Mouse (Mus musculus): ENCODE results near the gene Tspan33. TPM values are rescaled to one million over a fixed set of nuclear protein-coding genes. Genes with fewer than 3 reads are reported as not detected.
"Not testable (repeated sequence)": the region's sequence is repeated elsewhere in the genome, so short reads cannot be mapped to it uniquely, and the experiment has no call there.

Gene Tspan33
- 10 to 100 TPM; 10.6 to 16.4 TPM for total RNA-seq (2021)
- long read RNA-seq, experiment 1, transcript Tspan33-201 (8 exons, 1,994 nt), result major isoform, 13 of 24 reads
- long read RNA-seq, experiment 1, partial matches to known transcripts, result 0 of 24 reads
- long read RNA-seq, experiment 1, other reads (novel, unspliced or antisense), result 7 of 24 reads
- long read RNA-seq, experiment 2, transcript Tspan33-201 (8 exons, 1,994 nt), result major isoform, 22 of 46 reads
- long read RNA-seq, experiment 2, transcript Tspan33-202 (8 exons, 1,977 nt), result minor isoform, 7 of 46 reads
- long read RNA-seq, experiment 2, partial matches to known transcripts, result 5 of 46 reads
- long read RNA-seq, experiment 2, other reads (novel, unspliced or antisense), result 12 of 46 reads

GRCm38 (mm10) chr6:29693953-29694352 lies at the start of gene Tspan33:
Gene Tspan33, plus strand, starts transcription at chr6:29694222.
- DNase-seq (ENCODE audit: low spot score in 2 of 2), result peak; percentile 88

- peak; percentile 60 to 76 for DNase-seq (ENCODE audit: low spot score in 2 of 2)
Observed at GRCm38 (mm10) chr6:29649494-29650169, 44.4 kb upstream of the Tspan33 start.

GRCm38 (mm10) chr6:29650170-29650549 lies 43.9 kb upstream of the Tspan33 start:
- no peak for DNase-seq (ENCODE audit: low spot score in 2 of 2)

GRCm38 (mm10) chr6:29653271-29653670 lies 40.8 kb upstream of the Tspan33 start:
- no peak for DNase-seq (ENCODE audit: low spot score in 2 of 2)

- DNase-seq (ENCODE audit: low spot score in 2 of 2), result no peak
Observed at GRCm38 (mm10) chr6:29658626-29659475, 35.2 kb upstream of the Tspan33 start.

- DNase-seq (ENCODE audit: low spot score in 2 of 2), result no peak
Observed at GRCm38 (mm10) chr6:29659964-29660363, 34.1 kb upstream of the Tspan33 start.

GRCm38 (mm10) chr6:29660662-29661307 lies 33.2 kb upstream of the Tspan33 start:
- DNase-seq (ENCODE audit: low spot score in 2 of 2), result no peak

- no peak for DNase-seq (ENCODE audit: low spot score in 2 of 2)
Observed at GRCm38 (mm10) chr6:29667266-29667665, 26.8 kb upstream of the Tspan33 start.

GRCm38 (mm10) chr6:29671741-29672140 lies 22.3 kb upstream of the Tspan33 start:
- DNase-seq (ENCODE audit: low spot score in 2 of 2), result no peak

- DNase-seq (ENCODE audit: low spot score in 2 of 2), result no peak
Observed at GRCm38 (mm10) chr6:29672563-29673411, 21.2 kb upstream of the Tspan33 start.

GRCm38 (mm10) chr6:29673739-29674138 lies 20.3 kb upstream of the Tspan33 start:
- no peak for DNase-seq (ENCODE audit: low spot score in 2 of 2)

- not testable (repeated sequence) for DNase-seq (ENCODE audit: low spot score in 2 of 2)
Observed at GRCm38 (mm10) chr6:29679947-29680550, 14.0 kb upstream of the Tspan33 start.

GRCm38 (mm10) chr6:29681853-29682252 lies 12.2 kb upstream of the Tspan33 start:
- DNase-seq (ENCODE audit: low spot score in 2 of 2), result no peak

GRCm38 (mm10) chr6:29684686-29685085 lies 9.3 kb upstream of the Tspan33 start:
- DNase-seq (ENCODE audit: low spot score in 2 of 2), result no peak

GRCm38 (mm10) chr6:29685952-29686351 lies 8.1 kb upstream of the Tspan33 start:
- no peak for DNase-seq (ENCODE audit: low spot score in 2 of 2)

GRCm38 (mm10) chr6:29689458-29689857 lies 4.6 kb upstream of the Tspan33 start:
- DNase-seq (ENCODE audit: low spot score in 2 of 2), result no peak

- no peak for DNase-seq (ENCODE audit: low spot score in 2 of 2)
Observed at GRCm38 (mm10) chr6:29694375-29695289, 610 bp downstream of the Tspan33 start.

- no peak for DNase-seq (ENCODE audit: low spot score in 2 of 2)
Observed at GRCm38 (mm10) chr6:29695290-29695674, 1.3 kb downstream of the Tspan33 start.

- DNase-seq (ENCODE audit: low spot score in 2 of 2), result no peak
Observed at GRCm38 (mm10) chr6:29695975-29696374, 2.0 kb downstream of the Tspan33 start.

Data from adrenal gland, postnatal 4 days (tissue).